Mouse (Mus musculus) adrenal gland, adult 18-20 months (tissue): Measurements from ENCODE around the gene 2010300C02Rik. TPM values are rescaled to one million over a fixed set of nuclear protein-coding genes. Genes with fewer than 3 reads are reported as not detected.
"Not testable (repeated sequence)": the region's sequence is repeated elsewhere in the genome, so short reads cannot be mapped to it uniquely, and the experiment has no call there.

ENCODE experiments used
- DNase-seq, 2 experiments: peaks; one replicate each; pipeline ENCODE4 v3.0.0; 2021 to 2022; ENCODE audit warnings: low spot score in 2 of 2
- total RNA-seq, 2 experiments: library from RNA; stranded (reverse); gene quantifications; 1 replicate in 1 of 2; 2 replicates in 1 of 2; pipeline ENCODE4 v1.2.3; 2021

Gene 2010300C02Rik
- total RNA-seq, 2 experiments from 2014 or later, result 2.1 to 3.5 TPM

DNA sequence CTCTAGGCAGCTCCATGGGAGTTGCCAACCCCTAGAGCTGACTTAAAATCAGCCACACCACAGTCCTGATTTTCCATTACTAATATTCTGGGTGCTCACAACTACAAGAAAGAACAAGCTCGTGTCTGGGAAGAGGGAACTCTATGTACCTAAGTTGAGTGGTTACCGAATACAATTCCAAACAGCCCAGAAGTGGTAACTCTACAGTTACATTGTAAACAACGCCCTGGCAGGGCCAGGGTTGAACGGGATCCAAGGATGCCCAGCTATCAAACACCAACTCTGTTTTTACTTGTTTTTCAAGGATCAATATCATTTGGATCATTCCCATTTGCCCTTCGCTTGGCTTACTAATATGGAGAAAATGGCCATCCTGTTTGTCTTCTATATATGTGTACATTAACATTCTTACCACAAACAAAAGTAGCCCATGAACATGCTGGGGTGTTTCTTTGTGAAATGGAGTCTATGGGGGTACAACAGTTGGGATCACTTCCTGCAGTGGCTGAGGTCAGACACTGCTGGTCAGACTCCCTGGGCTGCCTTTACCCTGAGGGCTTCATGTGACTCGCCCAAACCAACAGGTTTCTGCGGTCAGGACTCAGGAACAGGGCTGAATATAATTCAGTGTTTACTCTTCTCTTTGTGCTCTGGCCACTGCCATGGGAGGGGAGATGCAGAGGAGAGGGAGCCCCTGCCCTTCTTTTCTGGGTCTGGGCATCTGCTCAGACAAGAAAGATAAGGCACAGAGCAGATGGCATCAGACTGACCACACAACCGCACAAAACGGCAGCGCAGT is 89.3 kb downstream of the 2010300C02Rik start:
- no peak for DNase-seq

DNA sequence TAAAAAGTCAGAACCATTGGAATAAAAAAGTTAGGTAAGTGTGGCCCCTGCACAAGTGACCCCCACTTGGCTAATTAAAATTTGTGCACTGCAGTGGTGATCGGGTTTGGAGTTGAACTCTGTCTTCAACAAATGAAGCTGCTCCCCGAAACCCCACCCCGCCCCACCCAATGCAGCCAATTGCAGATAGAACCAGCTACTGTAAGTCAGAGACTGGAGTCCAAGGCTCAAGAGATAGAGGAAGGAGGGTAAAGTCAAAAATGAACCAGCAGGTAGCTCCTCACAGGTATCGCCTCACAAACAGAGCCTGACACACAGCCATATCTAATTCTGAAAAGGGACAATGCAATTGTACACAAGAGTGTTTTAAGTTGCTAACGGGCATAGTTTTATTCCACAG is 90.0 kb downstream of the 2010300C02Rik start:
- DNase-seq, result no peak

GRCm38 (mm10) chr1:37628749-37629148 is 91.1 kb downstream of the 2010300C02Rik start:
- no peak for DNase-seq

- DNase-seq, result no peak
These were observed 95.7 kb downstream of the 2010300C02Rik start for GRCm38 (mm10) chr1:37624185-37624584.

GRCm38 (mm10) chr1:37622049-37622448 is 97.8 kb downstream of the 2010300C02Rik start:
- no peak for DNase-seq

DNA sequence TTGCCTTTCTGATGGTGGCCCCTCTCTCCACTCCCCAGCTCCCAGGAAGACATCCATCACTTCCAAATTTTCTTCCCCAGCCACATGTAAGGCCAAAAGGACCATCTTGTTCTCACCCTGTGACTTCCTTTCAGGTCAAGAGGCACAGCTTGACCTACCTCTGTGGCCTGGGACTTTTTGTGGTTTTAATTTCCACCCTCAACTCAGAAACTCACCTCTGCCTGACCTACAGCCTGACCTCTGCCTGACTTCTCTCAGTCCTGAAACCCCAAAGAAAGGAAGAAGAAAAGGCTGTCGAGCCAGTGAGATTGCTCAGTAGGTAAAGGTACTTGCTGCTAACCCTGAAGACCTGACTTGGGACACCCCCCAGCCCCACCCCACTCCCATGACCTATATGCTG is 100.3 kb downstream of the 2010300C02Rik start:
- no peak for DNase-seq

- DNase-seq, result no peak
These were observed 102.8 kb downstream of the 2010300C02Rik start for GRCm38 (mm10) chr1:37617047-37617446.

DNA sequence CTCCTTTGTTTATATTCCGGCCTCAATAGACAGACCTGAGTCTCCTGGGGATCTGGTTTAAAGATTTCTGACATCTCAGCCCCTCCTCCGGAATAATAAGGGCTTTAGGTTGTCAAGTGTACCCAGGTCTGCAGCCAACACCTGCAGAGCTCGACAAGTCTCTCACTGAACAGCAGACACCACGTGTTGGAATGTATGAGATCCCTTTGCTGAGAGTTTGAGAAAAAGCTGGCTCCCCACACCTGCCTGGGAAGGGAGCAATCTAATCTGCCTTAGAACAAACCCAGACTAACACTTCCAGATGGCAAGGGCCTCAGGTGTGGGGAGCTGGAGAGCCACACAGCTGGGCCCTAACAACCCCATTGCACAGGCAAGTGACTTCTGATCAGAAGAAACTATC is 103.3 kb downstream of the 2010300C02Rik start:
- DNase-seq, result no peak

DNA sequence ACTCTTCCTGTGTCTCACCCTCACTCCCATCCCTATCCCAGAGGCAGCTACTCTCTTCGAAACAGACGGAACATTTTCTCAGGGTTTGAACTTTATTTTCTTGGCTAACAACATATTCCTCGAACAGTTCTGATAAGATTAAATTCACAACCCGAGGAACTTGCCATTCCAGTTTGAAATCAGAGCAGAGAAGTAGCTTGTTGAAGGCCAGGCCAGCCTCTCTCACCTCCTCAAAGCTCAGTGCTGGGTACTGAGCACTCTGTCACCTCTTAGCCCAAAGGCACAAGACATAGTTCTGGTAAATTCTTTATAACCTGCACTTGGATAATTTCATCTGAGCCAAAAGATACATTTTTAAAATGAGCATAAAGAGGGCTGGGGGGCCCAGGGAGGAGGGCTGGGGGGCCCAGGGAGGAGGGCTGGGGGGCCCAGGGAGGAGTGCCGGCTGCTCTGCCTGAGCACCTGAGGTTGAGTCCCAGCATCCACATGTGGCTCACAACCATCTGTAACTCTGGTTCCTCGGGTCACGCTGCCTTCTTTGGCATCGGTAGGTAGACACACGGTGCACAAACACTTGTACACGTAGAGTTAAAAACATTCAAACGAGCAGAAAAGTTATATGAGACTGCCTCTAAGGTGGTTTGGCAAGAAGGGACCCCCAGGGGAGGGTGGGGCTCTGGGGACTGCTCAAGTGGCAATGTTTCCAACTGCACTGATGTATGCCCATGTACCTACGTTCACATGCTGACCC is 104.4 kb downstream of the 2010300C02Rik start:
- DNase-seq, result no peak

DNA sequence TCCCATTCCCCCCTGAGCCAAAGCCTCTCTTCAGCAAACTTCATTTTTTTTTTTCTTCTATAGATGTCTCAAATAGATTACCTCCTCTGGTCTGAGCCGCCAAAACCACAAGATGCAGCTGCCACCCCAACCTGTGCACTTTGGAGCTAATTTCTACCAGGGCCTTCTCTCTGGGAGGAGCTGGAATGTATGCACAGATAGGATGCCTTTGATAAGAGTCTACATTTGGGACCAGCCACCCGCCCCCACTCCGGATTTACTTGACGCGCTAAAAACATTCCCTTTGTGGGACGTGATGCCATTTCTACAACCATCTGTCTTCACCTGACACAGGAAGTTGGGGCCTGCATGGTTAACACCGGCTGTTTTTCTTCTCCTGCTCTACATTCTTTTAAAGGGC is 105.0 kb downstream of the 2010300C02Rik start:
- no peak for DNase-seq

DNA sequence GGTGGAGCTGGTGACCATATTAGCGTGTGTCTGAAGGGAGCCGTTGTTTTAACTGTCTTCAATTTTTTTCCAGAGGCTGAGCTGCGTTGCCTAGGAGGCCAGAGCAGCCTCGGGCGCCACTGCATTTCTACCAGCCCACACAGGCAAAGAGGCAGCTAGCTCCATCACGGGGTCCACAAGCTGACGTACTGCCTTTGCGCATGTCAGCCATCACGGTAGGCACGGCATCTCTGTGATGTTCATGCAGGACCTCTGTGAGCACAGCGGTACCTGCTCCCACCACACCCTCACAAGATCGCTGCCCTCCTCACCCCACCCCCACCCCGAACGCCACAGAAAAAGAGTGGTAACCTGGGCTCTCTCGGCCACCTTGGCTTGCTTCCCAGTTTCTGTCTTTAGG is 105.8 kb downstream of the 2010300C02Rik start:
- DNase-seq, result no peak

- no peak for DNase-seq
These were observed 108.9 kb downstream of the 2010300C02Rik start for GRCm38 (mm10) chr1:37611032-37611431.

DNA sequence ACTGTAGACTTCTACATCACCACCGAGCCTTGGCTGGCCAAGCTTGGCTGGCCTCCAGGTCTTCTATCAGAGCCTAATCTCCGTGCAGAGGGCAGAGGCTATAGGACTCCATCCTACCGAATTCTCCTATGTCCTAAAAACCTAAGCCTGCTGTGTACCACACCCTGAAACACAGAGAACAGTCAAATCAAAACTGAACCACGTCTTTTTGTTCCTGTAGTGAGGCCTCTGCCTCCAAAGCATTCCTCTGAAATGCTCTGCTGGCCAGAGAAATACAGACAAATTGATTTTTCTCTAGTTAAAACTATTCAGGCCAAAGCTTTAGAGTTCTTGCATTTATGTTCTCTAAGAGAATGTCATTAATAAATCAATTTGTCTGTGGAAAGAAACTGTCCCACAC is 109.6 kb downstream of the 2010300C02Rik start:
- no peak for DNase-seq

GRCm38 (mm10) chr1:37605694-37606093 is 114.2 kb downstream of the 2010300C02Rik start:
- not testable (repeated sequence) for DNase-seq

- no peak for DNase-seq
These were observed 116.7 kb downstream of the 2010300C02Rik start for GRCm38 (mm10) chr1:37603206-37603605.

GRCm38 (mm10) chr1:37602268-37602667 is 117.6 kb downstream of the 2010300C02Rik start:
- DNase-seq, result no peak

DNA sequence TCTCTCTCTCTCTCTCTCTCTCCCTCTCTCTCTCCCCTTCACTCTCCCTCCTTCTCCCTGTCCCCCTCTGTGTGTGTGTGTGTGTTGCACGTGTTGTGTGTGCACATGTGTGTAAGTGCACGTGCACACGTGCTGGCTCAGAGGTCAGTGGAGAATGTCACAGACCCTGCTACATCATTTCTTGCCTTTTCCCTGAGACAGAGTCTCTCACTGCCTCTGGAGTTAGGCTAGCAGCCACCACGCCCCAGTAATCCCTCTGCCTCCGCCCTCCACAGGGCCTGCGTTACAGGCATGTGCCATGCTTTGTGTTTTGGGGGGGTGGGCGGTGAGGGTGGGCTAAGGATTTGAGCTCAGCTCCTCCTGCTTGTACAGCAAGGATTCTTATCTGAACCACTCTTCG is 118.4 kb downstream of the 2010300C02Rik start:
- no peak for DNase-seq

- no peak for DNase-seq
These were observed 119.2 kb downstream of the 2010300C02Rik start for GRCm38 (mm10) chr1:37600640-37601175.

DNA sequence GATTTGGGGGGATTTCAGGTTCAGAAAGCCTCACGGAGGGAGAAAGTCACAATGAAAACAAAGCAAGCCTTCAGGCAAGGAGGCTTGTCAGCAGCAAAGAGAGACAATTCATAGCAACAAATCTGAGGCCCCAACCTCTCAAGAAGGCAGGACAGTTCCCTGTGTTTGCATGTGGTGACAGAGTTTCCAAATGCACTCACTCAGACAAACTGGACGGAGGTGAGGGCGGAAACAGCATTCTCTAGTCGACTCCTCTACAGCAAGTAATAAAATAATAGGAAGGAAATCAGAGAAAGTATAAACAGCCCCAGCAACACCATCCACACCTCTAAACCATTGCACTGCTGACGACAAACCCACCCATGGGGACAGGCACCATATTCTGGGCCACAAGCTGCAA is 120.9 kb downstream of the 2010300C02Rik start:
- DNase-seq, result no peak

- not testable (repeated sequence) for DNase-seq
These were observed 125.1 kb downstream of the 2010300C02Rik start for GRCm38 (mm10) chr1:37594812-37595211.

- peak; percentile 22 for DNase-seq
These were observed 133.9 kb downstream of the 2010300C02Rik start for GRCm38 (mm10) chr1:37585809-37586480.
